In genomic region chr8:114973002-114973461, GRCm38 (mm10) we compare ENCODE assay signal across 13 mouse cellular contexts.
DNase-seq lines count a peak whose midpoint lies in the region; ATAC-seq lines count a peak whose summit lies in the region.
"Had no signal": no experiment of that assay in that cellular context is flagged by ENCODE, and none has a peak within 500 bp of the region (broad histone marks: within the 10 kb centered on the region; RNA-seq: fewer than 3 reads in every experiment).

No protein-coding gene starts in this region.

- H3K9ac ChIP-seq in heart, embryonic 14.5 days (ENCODE audit: low read length): no peak overlapping the region
- H3K9ac ChIP-seq: limb, embryonic 15.5 days had no signal

- peak; percentile 22 for DNase-seq in lung, postnatal 25 days (ENCODE audit: low spot score)
- no peak for DNase-seq in lung, postnatal 14 days
- peak; percentile 10 for DNase-seq in right cerebral cortex, postnatal 25 days
- no peak for DNase-seq in MN1 (ENCODE audit: low spot score)
- DNase-seq in liver: no peak
- DNase-seq in kidney, postnatal 36 days: no peak
- DNase-seq: cerebellum, postnatal 10 days had no signal

- H3K4me3 ChIP-seq in heart, embryonic 14.5 days (ENCODE audit: control insufficient read depth in 1 of 2, insufficient read depth in 1 of 2, low read depth in 1 of 2, low read length in 2 of 2): peak overlapping the region; percentile 12 to 13; a peak in 2 of 4 replicates
- H3K4me3 ChIP-seq: limb, embryonic 15.5 days; myocyte had no signal

- no peaks in the 10 kb centered on the region for H3K27me3 ChIP-seq in heart, embryonic 14.5 days (ENCODE audit: control insufficient read depth, insufficient read depth, low read length)
- H3K27me3 ChIP-seq: Patski had no signal

- peak; percentile 67 for ATAC-seq in activated CD4-positive, CD25-positive, alpha-beta regulatory T cell, adult 4 months
- peak; percentile 51; the same call in 1 of the 2 replicates for ATAC-seq in heart, embryonic 14.5 days (ENCODE audit: insufficient number of reproducible peaks, insufficient read depth, low FRiP score, low read depth)
- ATAC-seq: Patski had no signal

- WGBS in heart, embryonic 14.5 days: 19% methylated on average over 12 of the region's 12 CpGs

- H3K4me2 ChIP-seq in heart, embryonic 14.5 days (ENCODE audit: low read length): peak overlapping the region; percentile 54
- H3K4me2 ChIP-seq: limb, embryonic 15.5 days had no signal

- H3K4me1 ChIP-seq in heart, embryonic 14.5 days (ENCODE audit: control insufficient read depth in 2 of 2, insufficient read depth in 2 of 2, low read length in 2 of 2): peaks cover 24 to 32% of the 10 kb centered on the region in 2 experiments

- peak overlapping the region; percentile 84 to 92 for H3K27ac ChIP-seq in heart, embryonic 14.5 days (replicated peaks in 1 of 2; ENCODE audit: control insufficient read depth in 1 of 2, insufficient read depth in 1 of 2, low read depth in 2 of 2, low read length in 2 of 2)
- H3K27ac ChIP-seq: limb, embryonic 15.5 days; stomach, postnatal 0 days had no signal

- peaks cover 5% of the 10 kb centered on the region; the same call in 1 of the 2 replicates for H3K9me3 ChIP-seq in heart, embryonic 14.5 days (ENCODE audit: control insufficient read depth, low read length)

- no peaks in the 10 kb centered on the region for H3K36me3 ChIP-seq in heart, embryonic 14.5 days (ENCODE audit: control insufficient read depth, insufficient read depth, low read length)
- H3K36me3 ChIP-seq: limb, embryonic 15.5 days had no signal

Comparison
In these comparisons a context has a peak if more than half of its experiments do, and no peak if none do; other contexts are left out.
1. DNase-seq: peak in lung, postnatal 25 days (single experiment) and right cerebral cortex, postnatal 25 days (single experiment); none in lung, postnatal 14 days (single experiment), MN1 (single experiment), liver (single experiment) and kidney, postnatal 36 days (0 of 2).